Mouse (Mus musculus) right cerebral cortex, postnatal 10 days (tissue): ENCODE measurements around the gene Ltb.

Experiments used
- DNase-seq, 2 experiments: peaks; one replicate each; pipeline ENCODE4 v3.0.0; 2021; ENCODE audit warnings: low spot score in 2 of 2

The Ltb gene

DNA sequence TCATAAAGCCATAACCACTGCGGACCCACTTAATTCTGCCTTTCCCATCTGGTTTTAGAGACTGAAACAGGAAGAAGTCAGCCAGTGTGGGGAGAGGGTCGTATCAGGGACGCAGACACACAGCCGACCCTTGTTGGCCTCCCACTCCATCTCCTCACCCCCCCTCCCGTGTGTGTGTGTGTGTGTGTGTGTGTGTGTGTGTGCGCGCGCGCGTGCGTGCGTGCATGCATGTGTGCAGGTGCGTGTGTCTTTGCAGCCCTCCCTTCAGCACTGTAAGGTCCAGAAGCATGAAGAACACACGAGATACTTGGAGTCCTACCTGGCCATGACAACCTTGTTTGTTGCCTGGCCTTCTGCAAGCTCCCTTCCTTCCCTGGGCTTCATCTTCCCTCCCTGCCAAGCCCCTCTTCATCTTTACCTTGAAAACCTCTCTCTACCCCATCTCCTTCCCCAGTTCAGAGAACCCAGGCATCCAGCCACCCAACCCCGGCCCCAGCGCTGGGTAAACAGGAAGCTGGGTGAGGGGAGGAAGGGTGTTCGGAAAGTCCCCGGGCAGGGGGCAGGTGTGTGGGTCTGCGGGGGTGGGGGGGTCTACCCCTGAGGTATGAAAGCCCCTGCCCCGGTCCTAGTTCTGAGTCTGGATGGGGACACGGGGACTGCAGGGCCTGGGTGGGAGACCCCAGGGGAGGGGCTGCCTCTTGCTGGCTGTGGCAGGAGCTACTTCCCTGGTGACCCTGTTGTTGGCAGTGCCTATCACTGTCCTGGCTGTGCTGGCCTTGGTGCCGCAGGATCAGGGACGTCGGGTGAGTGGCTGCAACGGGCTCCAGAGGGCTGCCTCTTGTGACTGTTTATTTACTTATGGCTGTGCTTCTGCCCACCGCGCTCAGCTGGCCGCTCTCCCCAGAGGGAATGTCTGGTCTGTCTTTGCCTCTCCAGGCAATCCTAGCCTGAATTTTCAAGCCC lies at the start of gene Ltb:
Ltb (plus strand) TSS at position 559 of the 963 bp plus-strand sequence.
- DNase-seq = no peak

GRCm38 (mm10) chr17:35146139-35146538 lies 48.1 kb upstream of the Ltb start:
- DNase-seq = no peak

GRCm38 (mm10) chr17:35147348-35147747 lies 46.9 kb upstream of the Ltb start:
- DNase-seq = no peak

DNA sequence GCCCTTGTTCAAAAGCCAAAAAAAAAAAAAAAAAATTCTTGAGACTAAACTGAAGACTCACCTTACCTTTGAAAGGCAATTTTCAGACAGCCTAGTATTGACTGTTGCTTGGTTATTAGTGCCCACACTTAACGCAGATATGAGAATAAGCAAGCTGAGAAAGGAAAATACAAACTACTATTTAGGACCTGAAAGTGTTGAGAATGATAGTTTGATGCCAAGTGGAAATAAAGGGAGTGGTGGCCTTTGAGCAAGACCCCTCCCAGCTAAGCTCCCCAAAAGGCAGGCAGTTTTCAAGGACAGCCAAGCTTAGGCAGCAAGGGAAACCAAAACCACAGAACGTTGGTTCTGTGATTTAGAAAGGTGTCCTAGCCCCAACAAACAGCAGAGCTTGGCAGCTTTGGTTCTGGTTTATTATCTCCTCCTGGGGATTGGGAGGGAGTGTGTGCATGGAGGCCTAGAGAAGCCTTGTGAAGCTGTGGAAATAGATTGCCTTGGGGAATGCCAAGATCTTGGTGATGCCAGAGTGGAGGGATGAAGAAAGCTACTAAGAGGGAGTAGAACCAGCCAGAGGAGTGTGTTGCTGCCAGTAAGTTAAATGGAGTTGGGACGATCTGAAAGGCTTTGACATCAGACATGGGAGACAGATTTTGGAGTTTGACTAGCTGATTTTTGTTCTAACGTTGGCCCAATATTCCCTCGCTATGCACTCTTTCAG lies 46.2 kb upstream of the Ltb start:
- DNase-seq = no peak

DNA sequence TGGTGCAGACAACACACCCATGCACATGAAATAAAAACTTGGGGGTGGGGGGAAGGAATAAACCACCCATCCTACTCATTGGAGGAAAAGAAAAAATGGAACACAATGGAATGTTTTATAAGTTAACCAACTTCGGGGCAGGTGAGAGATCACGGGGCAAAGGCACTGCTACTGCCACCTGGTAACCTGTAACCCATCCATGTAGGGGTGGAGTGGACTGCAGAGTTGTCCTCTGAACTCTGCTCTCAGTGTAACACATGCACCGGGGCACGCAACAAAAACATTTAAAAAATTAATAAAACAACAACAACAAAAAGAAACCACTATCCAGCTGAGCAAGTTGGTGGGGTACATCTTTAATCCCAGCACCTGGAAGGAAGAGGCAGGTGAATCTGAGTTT lies 42.1 kb upstream of the Ltb start:
- no peak for DNase-seq

DNA sequence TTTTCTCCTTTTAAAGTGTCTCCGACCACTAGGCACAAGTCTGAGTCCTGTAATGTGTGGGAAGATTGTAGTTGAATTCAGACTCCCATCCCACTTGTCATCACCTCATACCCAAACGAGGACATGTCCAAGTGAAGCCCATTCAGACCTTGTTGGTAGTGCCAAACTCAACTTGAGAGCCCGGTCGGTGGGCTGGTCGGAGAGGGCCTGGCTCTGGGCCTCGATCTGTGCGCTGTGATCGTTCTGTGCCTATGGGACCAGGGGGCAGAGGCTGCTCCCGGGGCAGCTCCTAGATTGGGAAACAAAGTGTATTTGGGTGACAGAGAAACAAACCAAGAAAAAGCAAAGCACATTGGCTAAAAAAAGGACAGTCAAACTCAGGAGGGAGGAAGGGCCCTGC lies 41.2 kb upstream of the Ltb start:
- DNase-seq = no peak

- no peak for DNase-seq
Observed at GRCm38 (mm10) chr17:35153931-35154330, 40.3 kb upstream of the Ltb start.

DNA sequence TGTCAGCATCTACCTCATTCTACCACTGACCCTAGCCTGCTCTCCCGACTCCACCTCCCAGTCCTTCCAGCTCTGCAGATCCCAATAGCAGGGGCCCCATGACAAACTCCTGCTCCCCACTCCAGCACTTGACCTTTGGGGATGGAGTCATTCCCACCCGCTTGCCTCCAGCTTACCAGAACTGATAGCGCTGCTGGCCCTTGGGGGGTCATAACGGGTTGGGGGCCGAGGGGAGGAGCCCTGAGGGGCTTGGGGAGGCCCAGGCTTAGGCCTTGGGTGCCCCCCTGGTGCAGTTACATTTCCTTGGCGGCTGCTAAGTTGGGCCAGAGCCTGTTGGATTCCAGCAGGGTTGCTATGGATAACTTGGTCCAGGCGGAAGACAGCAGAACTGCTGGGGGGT lies 39.6 kb upstream of the Ltb start:
- DNase-seq = no peak

DNA sequence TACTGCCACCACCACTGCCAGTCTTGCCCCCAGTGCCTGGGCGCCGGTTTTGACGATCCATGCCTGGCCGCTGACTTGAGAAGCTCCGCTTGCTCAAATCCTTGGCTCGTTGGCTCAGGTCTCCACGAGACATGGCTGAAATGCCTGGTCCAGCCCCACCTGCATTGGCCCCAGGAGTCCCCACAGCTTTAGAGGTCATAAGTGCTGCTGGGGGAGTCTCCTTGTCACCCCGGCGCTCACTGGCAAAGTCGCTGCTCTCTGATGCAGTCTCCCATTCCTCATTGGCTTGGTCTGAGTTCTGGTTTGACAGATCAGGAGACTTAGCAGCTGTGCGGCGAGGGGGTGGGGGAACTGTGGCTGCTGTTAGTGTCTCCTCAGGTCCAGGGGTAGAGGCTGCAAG lies 38.8 kb upstream of the Ltb start:
- no peak for DNase-seq

GRCm38 (mm10) chr17:35156461-35157200 lies 37.6 kb upstream of the Ltb start:
- no peak for DNase-seq

GRCm38 (mm10) chr17:35157254-35157653 lies 37.0 kb upstream of the Ltb start:
- no peak for DNase-seq

GRCm38 (mm10) chr17:35157661-35158175 lies 36.5 kb upstream of the Ltb start:
- peak in 1 of 2 experiments; percentile 36 for DNase-seq

DNA sequence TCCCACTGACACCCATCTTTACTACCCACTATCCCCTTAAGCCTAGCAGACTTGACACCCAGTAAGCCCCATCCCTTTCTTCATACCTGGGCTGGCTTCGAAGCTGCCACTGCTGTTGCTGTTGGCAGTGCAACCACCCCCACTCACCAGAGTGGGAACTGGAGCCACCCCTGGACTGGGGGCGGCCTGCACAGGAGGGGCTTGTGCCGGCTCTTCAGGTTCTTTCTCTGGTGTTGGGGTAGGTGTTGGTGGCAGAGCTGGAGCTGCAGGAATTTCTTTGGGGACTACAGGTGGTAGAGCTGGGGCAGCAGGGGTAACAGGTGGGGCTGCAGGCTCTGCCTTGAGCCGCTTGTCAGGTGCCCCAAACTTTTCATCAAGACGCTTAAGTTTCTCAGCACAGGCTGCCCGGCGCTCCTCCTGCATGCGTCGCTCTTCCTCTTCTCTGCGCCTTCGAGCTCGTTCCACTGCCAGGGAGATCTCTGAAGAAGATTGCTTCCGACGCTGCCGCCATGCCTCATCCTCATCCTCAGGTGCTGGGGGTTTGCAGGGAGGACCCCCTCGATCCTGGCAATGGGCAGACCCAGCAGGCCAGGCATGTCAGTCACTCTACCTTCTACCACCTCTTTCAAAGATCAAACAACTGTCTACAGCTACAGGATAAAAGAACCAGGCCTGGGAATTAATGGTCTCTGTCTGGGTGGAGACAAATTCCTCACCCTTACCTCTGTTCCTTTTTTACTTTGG lies 35.2 kb upstream of the Ltb start:
- DNase-seq = no peak

DNA sequence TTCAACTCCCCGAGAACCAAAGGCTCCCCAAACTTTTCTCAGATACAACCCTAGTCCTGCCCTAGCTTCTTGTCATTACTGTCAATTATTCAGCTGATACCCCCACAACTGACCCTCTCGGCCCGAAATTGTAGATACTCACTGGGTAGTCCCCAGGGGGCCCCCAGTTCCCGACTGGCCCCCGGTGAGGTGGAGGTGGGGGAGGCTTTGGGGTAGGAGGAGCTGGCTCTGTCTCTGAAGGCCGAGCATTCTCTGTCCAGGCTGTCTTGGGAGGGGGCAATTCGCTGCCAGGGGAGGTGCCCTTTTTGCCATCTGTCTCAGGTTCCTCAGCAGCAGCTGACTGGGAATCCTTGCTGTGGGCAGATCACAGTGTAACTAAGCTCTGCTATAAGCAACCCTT lies 34.6 kb upstream of the Ltb start:
- no peak for DNase-seq

DNA sequence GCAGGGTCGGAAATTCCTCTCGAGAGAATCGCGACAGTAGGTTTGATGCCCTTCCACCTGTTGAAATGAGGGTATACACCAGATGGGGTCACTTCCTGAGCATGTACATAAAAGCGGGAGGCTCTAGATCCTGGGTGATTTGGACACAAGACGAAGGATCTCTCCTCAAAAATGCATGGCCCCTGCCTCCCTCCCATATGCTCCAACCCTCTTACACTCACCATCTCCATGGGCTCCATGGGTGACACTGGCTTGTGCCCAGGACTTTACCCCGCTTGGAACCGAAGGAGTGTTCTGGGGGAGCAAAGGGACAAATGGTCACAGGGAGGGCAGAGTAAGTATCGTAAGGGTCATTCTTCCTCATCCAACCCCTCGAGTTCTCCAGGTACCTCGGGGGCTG lies 32.8 kb upstream of the Ltb start:
- DNase-seq = no peak

DNA sequence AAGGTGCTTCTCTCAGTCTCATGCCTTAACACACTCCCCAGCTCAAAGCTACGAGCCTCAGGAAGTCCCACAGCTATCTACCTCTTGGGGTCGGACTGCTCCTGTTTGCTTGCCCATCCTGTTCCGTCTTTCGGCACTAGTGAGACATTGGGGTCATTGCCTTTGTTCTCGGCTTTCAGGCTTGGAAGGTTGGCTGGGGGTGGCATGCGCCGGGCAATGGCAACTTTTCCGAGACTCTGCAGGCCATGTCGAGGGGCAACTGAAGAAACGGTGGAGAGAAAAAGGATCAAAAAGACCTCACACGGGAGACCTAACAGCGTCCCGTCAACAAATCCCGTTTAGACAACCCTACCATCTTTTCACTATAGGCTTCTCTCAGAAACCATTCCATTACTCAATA lies 32.1 kb upstream of the Ltb start:
- DNase-seq = peak in 1 of 2 experiments; percentile 29

GRCm38 (mm10) chr17:35162730-35163129 lies 31.5 kb upstream of the Ltb start:
- peak in 1 of 2 experiments; percentile 56 for DNase-seq

DNA sequence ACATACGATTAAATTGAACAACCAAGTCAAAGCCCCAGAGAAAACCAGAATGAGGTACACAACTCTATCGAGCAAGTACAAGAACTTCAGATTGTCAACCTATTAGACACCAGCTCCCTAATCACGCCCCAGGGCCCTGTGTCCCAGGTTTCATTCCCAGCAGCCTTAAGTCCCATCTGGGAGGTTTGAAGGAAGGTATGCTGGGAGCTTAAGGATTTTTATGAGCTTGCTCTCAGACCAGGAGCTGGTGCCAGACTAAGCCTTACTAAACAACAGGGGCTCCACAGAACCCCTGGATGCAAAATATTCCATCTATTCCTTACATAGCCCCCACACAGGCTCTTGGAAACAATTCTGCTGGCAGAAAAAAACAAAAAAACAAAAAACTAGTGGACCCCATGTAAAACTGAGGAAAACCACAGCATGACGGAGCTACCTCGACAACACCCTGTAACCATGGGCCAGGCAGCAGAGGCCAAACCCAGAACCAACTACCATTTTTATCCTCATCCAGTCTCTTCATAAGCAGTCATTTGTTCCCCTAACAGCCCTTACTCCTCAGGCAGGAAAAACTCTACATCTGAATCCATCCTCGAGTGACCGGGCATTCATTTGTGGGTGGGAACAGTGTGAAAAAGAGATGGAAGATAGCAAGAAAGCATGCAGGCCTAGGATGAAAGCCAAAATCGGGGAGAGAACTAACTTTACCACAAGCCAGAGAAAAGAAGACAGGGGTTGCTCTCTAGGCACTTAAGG lies 30.7 kb upstream of the Ltb start:
- DNase-seq = no peak

DNA sequence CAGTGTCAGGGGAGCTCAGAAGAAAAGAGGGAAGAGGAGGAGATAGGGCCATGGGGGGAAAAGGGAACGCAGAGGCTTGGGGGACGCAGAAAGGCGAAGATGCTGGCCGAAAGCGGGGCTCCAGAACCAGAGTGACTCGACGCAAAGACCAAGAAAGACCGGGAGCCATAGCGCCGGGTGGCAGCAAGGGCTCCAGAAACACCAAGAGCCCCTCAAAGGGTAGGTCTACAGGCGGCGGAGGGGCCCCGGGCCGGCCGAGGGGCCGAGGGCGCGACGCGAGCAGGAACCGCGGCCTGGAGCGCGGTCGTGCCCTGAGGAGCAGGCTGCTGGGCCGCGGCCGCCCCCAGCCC lies 30.0 kb upstream of the Ltb start:
- DNase-seq = peak in 1 of 2 experiments; percentile 59

DNA sequence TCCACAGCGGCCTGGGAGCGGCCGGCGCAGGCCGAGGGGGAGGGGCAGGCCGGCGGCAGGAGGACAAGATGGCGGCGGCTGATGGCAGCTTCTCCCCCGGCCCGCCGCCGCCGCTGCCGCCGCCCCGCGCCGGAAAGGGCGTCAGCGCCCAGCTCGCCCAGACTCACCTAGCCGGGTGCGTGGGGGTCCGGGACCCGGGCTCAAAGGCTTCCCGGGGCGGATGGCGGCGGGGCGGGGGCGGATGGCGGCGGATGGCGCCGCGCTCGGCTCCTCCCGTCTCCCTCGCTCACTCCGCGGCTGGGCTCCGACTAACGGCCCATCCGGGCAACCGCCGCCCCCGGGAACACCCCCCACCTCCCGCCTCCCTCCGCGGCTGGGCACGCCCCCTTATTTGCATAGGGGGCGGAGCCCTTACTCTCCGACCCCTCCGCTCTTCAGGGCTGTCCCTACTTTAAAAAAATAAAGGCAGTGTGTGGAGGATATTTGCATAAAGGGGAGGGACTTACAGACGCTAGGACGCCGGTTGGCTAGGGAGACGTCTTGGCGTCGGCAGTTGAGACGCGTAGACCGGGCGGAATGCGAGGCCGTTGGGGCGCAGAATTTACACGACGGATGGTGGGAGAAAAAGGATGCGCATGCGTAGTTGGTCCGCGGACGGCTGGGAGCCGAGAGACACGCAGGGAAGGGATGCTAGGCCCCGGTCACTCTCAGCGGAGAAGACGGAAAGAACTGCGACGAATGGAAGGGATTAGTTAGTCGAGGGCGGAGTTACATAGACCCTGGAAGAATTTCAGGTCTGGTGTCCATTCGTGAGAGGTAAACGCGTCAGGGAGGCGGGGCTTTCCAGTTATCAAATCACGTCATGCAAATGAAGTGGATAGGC lies 29.4 kb upstream of the Ltb start, which contains the start of gene Prrc2a:
Prrc2a (minus strand) TSS at position 330 of the 883 bp plus-strand sequence.
- peak; percentile 99 for DNase-seq
